Mouse (Mus musculus) CH12.LX (cell line): ENCODE measurements around the gene Bhlhe40.

ENCODE experiments used
- CTCF ChIP-seq, 2 experiments: IDR thresholded peaks in 1 of 2; conservative IDR thresholded peaks in 1 of 2; 2 replicates each; pipeline ENCODE4 v1.5.1; 2011 to 2012; ENCODE audit warnings: low read depth in 2 of 2, low read length in 2 of 2, improper control_type of control experiment in 1 of 2, inconsistent platforms in 1 of 2, mild to moderate bottlenecking in 1 of 2, moderate library complexity in 1 of 2
- ELF1 ChIP-seq: IDR thresholded peaks from 2 replicates; pipeline ENCODE4 v1.6.1; 2014; ENCODE audit warnings: low read depth, mild to moderate bottlenecking, inconsistent platforms, low read length, improper control_type of control experiment
- HCFC1 ChIP-seq: IDR thresholded peaks from 2 replicates; pipeline ENCODE4 v1.6.1; 2012; ENCODE audit warnings: low read depth, mild to moderate bottlenecking, inconsistent platforms, low read length, improper control_type of control experiment
- POLR2A ChIP-seq: IDR thresholded peaks from 2 replicates; pipeline ENCODE4 v1.6.1; 2011; ENCODE audit warnings: low read depth, mild to moderate bottlenecking, improper control_type of control experiment, low read length
- POLR2AphosphoS2 ChIP-seq: IDR thresholded peaks from 2 replicates; pipeline ENCODE4 v1.6.1; 2011; ENCODE audit warnings: low read depth, low read length, improper control_type of control experiment
- USF1 ChIP-seq: IDR thresholded peaks from 2 replicates; pipeline ENCODE4 v1.6.1; 2014; ENCODE audit warnings: low read depth, mild to moderate bottlenecking, inconsistent platforms, low read length, improper control_type of control experiment
- ZKSCAN1 ChIP-seq: IDR thresholded peaks from 2 replicates; pipeline ENCODE4 v1.6.1; 2012; ENCODE audit warnings: low read depth, inconsistent platforms, low read length, improper control_type of control experiment, borderline replicate concordance

GRCm38 (mm10) chr6:108655861-108656260, 4.6 kb upstream of the Bhlhe40 start:
- TF ChIP-seq POLR2A = no peak
- no peak for TF ChIP-seq HCFC1
- peak in 1 of 2 experiments; percentile 62; a peak in 2 of 4 replicates for TF ChIP-seq CTCF (conservative IDR thresholded peaks at IDR 0.05 in 1 of 2, IDR thresholded peaks at IDR 0.05 in 1 of 2; ENCODE audit: low read depth in 2 of 2, low read length in 2 of 2)
- TF ChIP-seq USF1 = no peak
- TF ChIP-seq ELF1 = no peak
- TF ChIP-seq ZKSCAN1 = no peak
- TF ChIP-seq POLR2AphosphoS2 = no peak
